Mouse (Mus musculus): ENCODE results near the gene Tcerg1l. TPM values are rescaled to one million over a fixed set of nuclear protein-coding genes. Genes with fewer than 3 reads are reported as not detected.

The Tcerg1l gene
- polyA plus RNA-seq, 1 experiment from 2014 or later: 1.5 TPM

DNA sequence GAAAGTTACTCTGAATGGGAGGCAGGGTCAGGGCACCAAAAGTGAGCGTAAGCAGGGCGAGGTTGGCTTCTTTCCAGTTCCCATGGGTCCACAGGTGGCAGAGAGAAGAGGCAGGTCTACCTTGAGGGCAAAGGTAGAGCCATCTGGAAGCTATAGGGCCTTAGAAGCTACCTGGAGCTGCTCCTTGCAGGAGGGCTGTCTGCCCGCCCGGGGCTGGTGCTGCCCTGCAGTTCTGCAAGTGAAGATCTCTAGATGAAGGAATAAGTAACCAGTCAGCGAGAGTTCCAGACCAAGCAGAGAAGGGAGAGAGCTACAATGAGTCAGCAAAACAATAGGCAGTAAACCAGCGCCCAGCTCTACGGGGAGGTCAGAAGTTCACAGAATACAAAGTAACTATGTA, 22.0 kb downstream of the Tcerg1l start:
- no peak for ATAC-seq (ENCODE audit: low FRiP score, low TSS enrichment)
- 50% methylated on average over 7 of the region's 7 CpGs for WGBS
- no peak overlapping the region for H3K9ac ChIP-seq (ENCODE audit: low read depth, low read length)

DNA sequence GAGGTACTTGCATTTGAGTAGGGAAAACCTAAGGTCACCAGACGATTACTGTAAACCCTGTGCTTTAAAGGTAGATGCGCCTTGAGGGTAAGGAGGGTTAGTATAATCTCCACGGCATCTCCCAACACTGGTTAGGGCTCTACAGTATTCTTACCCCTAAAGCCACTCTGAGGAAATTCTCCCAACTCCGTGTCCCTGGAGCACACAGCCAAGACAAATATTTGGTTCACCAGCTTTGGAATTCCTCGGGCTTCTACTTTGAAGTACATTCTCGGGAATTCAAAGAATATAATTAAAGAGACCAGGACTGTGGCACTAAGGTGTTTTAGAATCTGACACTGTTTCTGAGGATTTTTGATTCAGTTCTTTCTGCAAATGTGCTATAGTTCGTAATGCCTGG, 23.2 kb downstream of the Tcerg1l start:
- Histone ChIP-seq H3K4me1 (ENCODE audit: control insufficient read depth, insufficient read depth, low read length) (no peaks in the 10 kb centered on the region), H3K9ac (ENCODE audit: low read depth, low read length) (no peak overlapping the region), H3K27ac (ENCODE audit: low read depth, low read length) (no peak overlapping the region), H3K27me3 (ENCODE audit: control insufficient read depth, insufficient read depth, low read length) (no peaks in the 10 kb centered on the region), H3K9me3 (ENCODE audit: control insufficient read depth, low read length) (no peaks in the 10 kb centered on the region), H3K36me3 (ENCODE audit: control insufficient read depth, insufficient read depth, low read length) (no peaks in the 10 kb centered on the region), H3K4me3 (ENCODE audit: low read length) (no peak overlapping the region), H3K4me2 (replicated peaks; ENCODE audit: low read depth, low read length) (no peak overlapping the region)
- no peak for ATAC-seq (ENCODE audit: low FRiP score, low TSS enrichment)
- WGBS: 56% methylated on average over 7 of the region's 7 CpGs

More for the DNA sequence above, 22.0 kb downstream of the Tcerg1l start:
- no peaks in the 10 kb centered on the region for H3K9me3 ChIP-seq (ENCODE audit: control insufficient read depth, low read length)
- no peaks in the 10 kb centered on the region for H3K36me3 ChIP-seq (ENCODE audit: control insufficient read depth, insufficient read depth, low read length)
- H3K27ac ChIP-seq (ENCODE audit: low read depth, low read length): no peak overlapping the region
- no peak overlapping the region for H3K4me3 ChIP-seq (ENCODE audit: low read length)
- no peak overlapping the region for H3K4me2 ChIP-seq (replicated peaks; ENCODE audit: low read depth, low read length)
- H3K27me3 ChIP-seq (ENCODE audit: control insufficient read depth, insufficient read depth, low read length): no peaks in the 10 kb centered on the region
- no peaks in the 10 kb centered on the region for H3K4me1 ChIP-seq (ENCODE audit: control insufficient read depth, insufficient read depth, low read length)

DNA sequence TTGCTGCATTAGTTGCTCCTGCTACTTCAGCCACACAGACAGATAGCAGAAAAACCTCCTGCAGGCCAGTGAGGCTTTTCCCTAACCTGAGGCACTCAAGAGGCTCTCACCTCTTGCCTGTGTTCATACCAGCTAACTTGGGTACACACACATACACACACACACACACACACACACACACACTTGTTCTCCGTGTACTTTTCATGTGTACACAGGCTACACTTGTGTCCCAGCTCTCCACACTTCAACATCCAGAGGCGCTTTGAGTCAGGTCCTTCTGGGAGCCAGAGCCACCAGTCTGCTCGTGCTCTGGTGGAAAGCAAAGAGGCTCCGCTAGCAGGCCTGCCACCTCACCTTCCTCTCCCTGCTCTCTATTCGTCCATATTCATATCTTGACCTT, 24.0 kb downstream of the Tcerg1l start:
- no peak overlapping the region for H3K4me3 ChIP-seq (ENCODE audit: low read length)
- H3K9ac ChIP-seq (ENCODE audit: low read depth, low read length): no peak overlapping the region
- no peaks in the 10 kb centered on the region for H3K4me1 ChIP-seq (ENCODE audit: control insufficient read depth, insufficient read depth, low read length)
- H3K27ac ChIP-seq (ENCODE audit: low read depth, low read length): no peak overlapping the region
- no peak for ATAC-seq (ENCODE audit: low FRiP score, low TSS enrichment)
- H3K9me3 ChIP-seq (ENCODE audit: control insufficient read depth, low read length): no peaks in the 10 kb centered on the region
- no peaks in the 10 kb centered on the region for H3K36me3 ChIP-seq (ENCODE audit: control insufficient read depth, insufficient read depth, low read length)
- H3K4me2 ChIP-seq (replicated peaks; ENCODE audit: low read depth, low read length): no peak overlapping the region
- H3K27me3 ChIP-seq (ENCODE audit: control insufficient read depth, insufficient read depth, low read length): no peaks in the 10 kb centered on the region
- 79% methylated on average over 5 of the region's 5 CpGs for WGBS

DNA sequence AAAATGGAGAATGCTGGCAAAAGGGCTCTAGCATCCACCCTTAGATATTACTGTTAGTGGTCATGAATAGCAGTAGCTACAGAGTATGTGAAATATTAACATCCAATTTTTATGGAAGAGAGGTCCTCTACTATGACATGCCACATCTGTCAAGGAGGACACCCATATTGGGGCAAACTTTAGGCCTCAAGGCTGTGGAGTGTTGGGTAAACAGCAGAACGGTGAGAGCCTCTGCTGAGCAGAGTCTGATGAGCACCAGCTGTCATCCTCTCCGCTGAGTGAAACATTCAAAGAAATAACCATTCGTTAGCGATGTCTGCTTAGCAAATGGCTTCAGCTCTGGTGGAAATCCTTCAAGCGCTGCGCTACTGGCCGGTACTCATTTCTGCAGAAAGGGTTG, 30.0 kb downstream of the Tcerg1l start:
- WGBS: 58% methylated on average over 7 of the region's 7 CpGs

DNA sequence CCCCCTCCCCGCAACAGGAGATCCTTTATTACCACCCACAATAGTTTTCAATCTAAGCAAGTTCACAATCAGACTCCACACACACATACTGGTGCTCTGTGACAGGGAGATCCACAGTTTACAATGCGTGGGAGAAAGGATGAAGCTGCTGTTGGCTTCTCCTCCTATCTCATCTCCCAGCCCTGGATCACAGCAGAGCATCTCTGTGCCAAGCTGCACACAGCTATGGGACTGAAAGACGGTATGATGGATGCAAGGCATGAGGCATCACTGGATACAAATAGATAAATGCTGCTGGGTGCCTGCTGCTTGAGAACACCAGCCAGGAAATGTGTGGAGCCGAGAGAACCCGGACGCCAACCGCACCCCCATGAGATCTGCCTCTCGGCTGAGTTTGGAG, 32.0 kb downstream of the Tcerg1l start:
- H3K4me2 ChIP-seq (replicated peaks; ENCODE audit: low read depth, low read length): no peak overlapping the region
- no peaks in the 10 kb centered on the region for H3K9me3 ChIP-seq (ENCODE audit: control insufficient read depth, low read length)
- no peaks in the 10 kb centered on the region for H3K36me3 ChIP-seq (ENCODE audit: control insufficient read depth, insufficient read depth, low read length)
- no peaks in the 10 kb centered on the region for H3K27me3 ChIP-seq (ENCODE audit: control insufficient read depth, insufficient read depth, low read length)
- ATAC-seq (ENCODE audit: low FRiP score, low TSS enrichment): no peak
- H3K9ac ChIP-seq (ENCODE audit: low read depth, low read length): no peak overlapping the region
- no peak overlapping the region for H3K4me3 ChIP-seq (ENCODE audit: low read length)
- no peaks in the 10 kb centered on the region for H3K4me1 ChIP-seq (ENCODE audit: control insufficient read depth, insufficient read depth, low read length)
- H3K27ac ChIP-seq (ENCODE audit: low read depth, low read length): no peak overlapping the region
- WGBS: 66% methylated on average over 8 of the region's 8 CpGs

More for the DNA sequence above, 30.0 kb downstream of the Tcerg1l start:
- ATAC-seq (ENCODE audit: low FRiP score, low TSS enrichment): 0 out of 2 replicates have a peak, but pooled peaks have one; percentile 60
- Histone ChIP-seq H3K27ac (ENCODE audit: low read depth, low read length) (no peak overlapping the region), H3K27me3 (ENCODE audit: control insufficient read depth, insufficient read depth, low read length) (no peaks in the 10 kb centered on the region), H3K9me3 (ENCODE audit: control insufficient read depth, low read length) (no peaks in the 10 kb centered on the region), H3K4me3 (ENCODE audit: low read length) (no peak overlapping the region), H3K4me1 (ENCODE audit: control insufficient read depth, insufficient read depth, low read length) (no peaks in the 10 kb centered on the region), H3K36me3 (ENCODE audit: control insufficient read depth, insufficient read depth, low read length) (no peaks in the 10 kb centered on the region), H3K4me2 (replicated peaks; ENCODE audit: low read depth, low read length) (no peak overlapping the region), H3K9ac (ENCODE audit: low read depth, low read length) (no peak overlapping the region)

DNA sequence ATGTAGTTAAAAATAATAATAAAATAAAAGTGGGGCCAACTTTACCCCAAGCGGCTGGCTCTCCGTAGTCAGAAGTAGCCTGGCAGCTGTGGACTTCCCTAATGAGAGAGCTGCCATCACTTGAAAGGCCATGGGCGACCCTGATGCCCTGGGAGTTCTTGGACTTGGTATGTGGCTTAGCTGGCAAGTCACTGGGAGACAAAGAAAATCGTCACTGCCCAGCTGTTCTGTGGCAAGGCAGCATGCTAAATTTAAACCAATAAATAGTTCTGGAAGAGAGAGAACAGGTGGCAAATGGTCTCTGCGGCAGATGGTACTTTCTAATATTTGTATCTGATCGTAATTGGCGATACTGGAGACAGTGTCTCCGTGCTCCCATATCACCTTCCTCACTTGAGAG, 40.1 kb downstream of the Tcerg1l start:
- no peak for ATAC-seq (ENCODE audit: low FRiP score, low TSS enrichment)
- whole genome bisulfite sequencing: 70% methylated on average over 8 of the region's 8 CpGs

DNA sequence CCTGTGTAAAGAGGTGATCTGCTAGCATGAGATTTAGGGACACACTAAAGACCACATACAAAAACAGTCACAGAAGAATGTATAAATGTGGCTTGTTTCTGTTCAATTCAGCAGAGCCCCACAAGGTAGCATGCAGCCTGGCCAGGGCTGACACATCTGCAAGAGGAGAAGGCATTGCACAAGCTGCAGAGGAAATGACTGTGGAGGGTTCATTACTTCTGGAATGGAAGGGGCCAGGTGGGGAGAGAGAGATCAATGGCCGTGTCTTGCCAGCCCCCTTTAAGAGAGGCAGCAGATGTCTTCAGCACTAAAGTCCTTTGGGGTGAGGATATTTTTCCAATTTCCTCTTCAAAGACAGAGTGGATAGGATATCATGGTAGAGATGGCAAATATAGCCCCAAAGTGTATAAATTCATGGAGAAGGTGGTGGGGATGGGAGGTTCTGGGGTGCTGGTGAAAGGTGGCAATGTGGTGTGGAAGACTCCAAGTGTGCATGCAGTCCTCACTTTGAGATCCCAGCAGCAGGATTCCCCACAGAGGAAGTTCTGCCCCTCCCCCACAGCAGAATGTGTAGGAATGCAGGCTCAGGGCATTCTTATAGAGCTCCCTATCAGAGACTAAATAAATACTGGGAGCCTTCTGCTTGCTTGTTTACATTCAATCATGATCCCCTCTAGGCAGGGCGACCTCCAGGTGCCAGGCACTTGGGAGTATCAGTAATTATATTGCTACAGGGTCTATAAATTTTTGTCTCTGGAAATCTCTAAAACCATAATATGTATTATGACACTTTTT, 40.7 kb downstream of the Tcerg1l start:
- no peaks in the 10 kb centered on the region for H3K9me3 ChIP-seq (ENCODE audit: control insufficient read depth, low read length)
- no peak overlapping the region for H3K4me2 ChIP-seq (replicated peaks; ENCODE audit: low read depth, low read length)
- ATAC-seq (ENCODE audit: low FRiP score, low TSS enrichment): 0 out of 2 replicates have a peak, but pooled peaks have one; percentile 57
- H3K9ac ChIP-seq (ENCODE audit: low read depth, low read length): no peak overlapping the region
- H3K4me3 ChIP-seq (ENCODE audit: low read length): no peak overlapping the region
- no peaks in the 10 kb centered on the region for H3K27me3 ChIP-seq (ENCODE audit: control insufficient read depth, insufficient read depth, low read length)
- no peak overlapping the region for H3K27ac ChIP-seq (ENCODE audit: low read depth, low read length)
- H3K4me1 ChIP-seq (ENCODE audit: control insufficient read depth, insufficient read depth, low read length): peaks cover 3% of the 10 kb centered on the region
- no peaks in the 10 kb centered on the region for H3K36me3 ChIP-seq (ENCODE audit: control insufficient read depth, insufficient read depth, low read length)
- 18% methylated on average over 2 of the region's 2 CpGs for WGBS

More for the DNA sequence above, 40.1 kb downstream of the Tcerg1l start:
- Histone ChIP-seq H3K36me3 (ENCODE audit: control insufficient read depth, insufficient read depth, low read length) (no peaks in the 10 kb centered on the region), H3K27me3 (ENCODE audit: control insufficient read depth, insufficient read depth, low read length) (no peaks in the 10 kb centered on the region), H3K9ac (ENCODE audit: low read depth, low read length) (no peak overlapping the region), H3K9me3 (ENCODE audit: control insufficient read depth, low read length) (no peaks in the 10 kb centered on the region), H3K27ac (ENCODE audit: low read depth, low read length) (no peak overlapping the region), H3K4me2 (replicated peaks; ENCODE audit: low read depth, low read length) (no peak overlapping the region), H3K4me3 (ENCODE audit: low read length) (no peak overlapping the region), H3K4me1 (ENCODE audit: control insufficient read depth, insufficient read depth, low read length) (peaks cover 3% of the 10 kb centered on the region)

DNA sequence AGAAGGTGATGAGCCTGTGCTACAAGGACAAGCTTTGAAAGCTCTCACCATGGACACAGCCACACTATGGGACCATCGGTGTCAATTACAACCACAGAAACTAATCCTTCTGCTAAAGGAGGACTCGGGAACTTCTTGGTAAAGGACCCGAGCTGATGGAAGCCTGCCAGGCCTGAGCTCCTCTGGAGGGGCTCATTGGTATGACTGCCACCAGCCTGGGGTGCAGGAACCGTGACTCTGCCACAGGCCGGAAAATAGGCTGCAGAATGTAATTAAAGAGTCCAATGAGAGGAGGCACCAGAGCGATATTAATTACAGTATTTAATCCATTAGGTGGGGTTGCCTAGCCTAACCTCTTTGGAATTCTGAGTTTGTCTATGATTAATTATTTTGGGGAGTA, 52.1 kb downstream of the Tcerg1l start:
- 53% methylated on average over 6 of the region's 6 CpGs for WGBS
- Histone ChIP-seq H3K4me3 (ENCODE audit: low read length) (no peak overlapping the region), H3K9me3 (ENCODE audit: control insufficient read depth, low read length) (no peaks in the 10 kb centered on the region), H3K27ac (ENCODE audit: low read depth, low read length) (no peak overlapping the region), H3K27me3 (ENCODE audit: control insufficient read depth, insufficient read depth, low read length) (no peaks in the 10 kb centered on the region), H3K36me3 (ENCODE audit: control insufficient read depth, insufficient read depth, low read length) (no peaks in the 10 kb centered on the region), H3K4me1 (ENCODE audit: control insufficient read depth, insufficient read depth, low read length) (peaks cover 2% of the 10 kb centered on the region; the same call in 1 of the 2 replicates), H3K9ac (ENCODE audit: low read depth, low read length) (no peak overlapping the region), H3K4me2 (replicated peaks; ENCODE audit: low read depth, low read length) (no peak overlapping the region)
- ATAC-seq (ENCODE audit: low FRiP score, low TSS enrichment): 0 out of 2 replicates have a peak, but pooled peaks have one; percentile 49

DNA sequence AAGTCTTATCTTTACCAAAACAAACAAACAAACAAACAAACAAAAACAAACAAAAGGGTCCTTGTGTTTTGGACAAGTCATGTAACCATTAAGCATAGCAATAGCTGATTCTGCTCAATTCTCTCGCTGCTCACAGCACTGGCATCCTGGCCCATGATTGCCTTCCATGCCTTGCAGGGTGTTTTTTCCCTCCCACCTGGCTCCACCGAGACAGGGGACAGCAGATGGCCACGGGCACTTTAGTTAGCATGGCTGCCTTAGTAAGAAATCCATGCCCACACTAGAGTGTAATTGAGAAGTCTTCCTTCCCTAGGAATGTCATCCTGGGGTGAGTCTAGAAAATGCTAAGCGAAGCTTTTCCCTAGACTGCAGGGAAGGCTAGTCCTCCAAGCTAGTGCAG, 59.1 kb downstream of the Tcerg1l start:
- Histone ChIP-seq H3K36me3 (ENCODE audit: control insufficient read depth, insufficient read depth, low read length) (no peaks in the 10 kb centered on the region), H3K4me1 (ENCODE audit: control insufficient read depth, insufficient read depth, low read length) (no peaks in the 10 kb centered on the region), H3K4me3 (ENCODE audit: low read length) (no peak overlapping the region), H3K9ac (ENCODE audit: low read depth, low read length) (no peak overlapping the region), H3K4me2 (replicated peaks; ENCODE audit: low read depth, low read length) (no peak overlapping the region), H3K9me3 (ENCODE audit: control insufficient read depth, low read length) (no peaks in the 10 kb centered on the region), H3K27me3 (ENCODE audit: control insufficient read depth, insufficient read depth, low read length) (no peaks in the 10 kb centered on the region), H3K27ac (ENCODE audit: low read depth, low read length) (no peak overlapping the region)
- ATAC-seq (ENCODE audit: low FRiP score, low TSS enrichment): no peak
- 55% methylated on average over 4 of the region's 4 CpGs for WGBS

All from kidney, embryonic 14.5 days (tissue).